Mouse (Mus musculus): Measurements from ENCODE around the gene Efhd2. TPM values are rescaled to one million over a fixed set of nuclear protein-coding genes. Genes with fewer than 3 reads are reported as not detected.

Efhd2 gene
- total and polyA plus RNA-seq, 2 experiments from 2014 or later: 49.2 to 62.5 TPM

DNA sequence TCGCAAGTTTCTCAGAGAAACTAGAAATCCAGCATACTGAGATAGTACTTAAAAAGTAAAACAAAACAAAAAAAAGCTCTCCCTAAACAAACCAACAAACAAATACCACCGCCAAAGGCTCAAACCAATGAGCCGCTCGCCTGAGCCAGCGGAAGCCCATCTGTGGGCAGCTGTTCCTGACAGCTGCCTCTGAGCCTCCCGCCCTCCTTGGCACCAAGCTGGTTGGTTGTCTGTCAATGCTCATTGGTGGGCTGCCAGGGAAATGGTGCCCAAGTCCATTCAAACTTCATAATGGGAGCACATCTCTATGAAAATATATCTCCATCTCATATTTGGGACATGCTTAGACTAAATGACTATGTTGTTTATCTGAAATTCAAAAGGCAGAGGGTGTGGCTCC lies 22.5 kb upstream of the Efhd2 start:
- WGBS: 53% methylated on average over 6 of the region's 6 CpGs
- DNase-seq (ENCODE audit: low spot score): peak; percentile 81
- Histone ChIP-seq H3K4me3 (ENCODE audit: low read length) (no peak overlapping the region), H3K4me1 (ENCODE audit: insufficient read depth, low read length) (peaks cover 18% of the 10 kb centered on the region), H3K9me3 (ENCODE audit: low read length) (no peaks in the 10 kb centered on the region), H3K27ac (no peak overlapping the region), H3K36me3 (ENCODE audit: insufficient read depth, low read length) (no peaks in the 10 kb centered on the region), H3K9ac (replicated peaks; ENCODE audit: low read length) (no peak overlapping the region), H3K4me2 (ENCODE audit: low read depth, low read length) (no peak overlapping the region), H3K27me3 (ENCODE audit: insufficient read depth, low read length) (no peaks in the 10 kb centered on the region)
- no peak for TF ChIP-seq CTCF (IDR thresholded peaks at IDR 0.05; ENCODE audit: low read depth)
- peak; percentile 27; the same call in 1 of the 2 replicates for ATAC-seq

DNA sequence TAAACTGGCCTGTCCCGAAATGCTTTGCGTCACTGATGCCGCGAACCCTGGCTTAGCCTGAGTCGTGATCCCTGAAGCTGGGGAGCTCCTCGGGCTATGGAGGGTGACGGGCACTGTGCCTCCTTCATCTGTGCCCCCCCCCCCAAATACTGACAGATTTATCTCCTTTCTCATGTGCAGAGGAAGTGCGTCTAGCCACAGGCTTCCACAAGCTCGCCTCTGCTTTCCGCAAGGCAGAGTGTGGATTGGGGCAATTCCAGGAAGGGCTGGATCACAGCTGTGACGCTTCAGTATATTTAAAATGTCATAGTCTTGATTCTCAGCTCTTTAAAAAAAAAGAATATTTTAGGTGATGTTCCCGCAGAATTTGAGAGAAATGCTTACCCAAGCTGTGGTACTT lies 21.1 kb upstream of the Efhd2 start:
- H3K27ac ChIP-seq: no peak overlapping the region
- WGBS: 77% methylated on average over 12 of the region's 12 CpGs

DNA sequence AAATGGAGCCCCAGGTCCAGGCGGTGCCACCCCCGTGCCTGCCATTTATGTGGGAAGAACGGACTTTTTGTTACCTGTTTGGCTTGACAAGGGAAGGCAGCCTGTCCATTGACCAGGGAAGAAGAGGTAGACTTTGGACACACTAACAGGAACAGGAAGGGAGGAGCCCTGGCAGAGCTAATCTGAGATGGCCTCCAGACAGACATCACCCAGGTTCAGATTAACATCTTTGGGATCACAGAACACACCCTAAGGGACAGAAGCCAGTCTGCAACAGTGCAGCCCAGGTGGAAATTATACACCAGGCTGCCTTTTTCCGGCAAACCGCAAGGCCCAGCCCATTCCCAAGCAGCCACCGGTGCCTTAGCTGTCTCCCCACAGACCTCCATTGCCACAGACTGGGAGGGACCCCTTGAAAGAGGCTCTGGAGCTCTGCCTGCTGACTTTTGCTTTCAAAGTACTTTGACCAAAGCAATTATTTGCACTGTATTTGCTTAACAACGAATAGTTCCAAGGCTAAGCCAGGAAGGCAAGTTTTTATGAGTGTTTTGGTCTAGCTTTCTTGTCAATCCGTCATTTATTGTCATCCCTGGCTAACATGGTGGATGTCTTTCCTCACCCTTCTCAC lies 18.6 kb upstream of the Efhd2 start:
- ATAC-seq (no peak), DNase-seq (ENCODE audit: low spot score) (no peak)
- no peak overlapping the region for H3K27ac ChIP-seq
- H3K9me3 ChIP-seq (ENCODE audit: low read length): no peaks in the 10 kb centered on the region
- H3K4me3 ChIP-seq (ENCODE audit: low read length): no peak overlapping the region
- no peaks in the 10 kb centered on the region for H3K27me3 ChIP-seq (ENCODE audit: insufficient read depth, low read length)
- WGBS: 90% methylated on average over 8 of the region's 8 CpGs
- TF ChIP-seq CTCF (IDR thresholded peaks at IDR 0.05; ENCODE audit: low read depth): no peak
- H3K4me1 ChIP-seq (ENCODE audit: insufficient read depth, low read length): peaks cover 6% of the 10 kb centered on the region
- H3K36me3 ChIP-seq (ENCODE audit: insufficient read depth, low read length): no peaks in the 10 kb centered on the region
- no peak overlapping the region for H3K4me2 ChIP-seq (ENCODE audit: low read depth, low read length)
- H3K9ac ChIP-seq (replicated peaks; ENCODE audit: low read length): no peak overlapping the region

More for the DNA sequence above, 21.1 kb upstream of the Efhd2 start:
- Histone ChIP-seq H3K36me3 (ENCODE audit: insufficient read depth, low read length) (no peaks in the 10 kb centered on the region), H3K4me3 (ENCODE audit: low read length) (no peak overlapping the region), H3K9ac (replicated peaks; ENCODE audit: low read length) (no peak overlapping the region), H3K27me3 (ENCODE audit: insufficient read depth, low read length) (no peaks in the 10 kb centered on the region), H3K4me1 (ENCODE audit: insufficient read depth, low read length) (peaks cover 8% of the 10 kb centered on the region), H3K4me2 (ENCODE audit: low read depth, low read length) (no peak overlapping the region), H3K9me3 (ENCODE audit: low read length) (no peaks in the 10 kb centered on the region)
- no peak for ATAC-seq
- no peak for TF ChIP-seq CTCF (IDR thresholded peaks at IDR 0.05; ENCODE audit: low read depth)
- DNase-seq (ENCODE audit: low spot score): no peak

- Histone ChIP-seq H3K4me3 (ENCODE audit: low read length) (no peak overlapping the region), H3K27me3 (ENCODE audit: insufficient read depth, low read length) (no peaks in the 10 kb centered on the region), H3K4me1 (ENCODE audit: insufficient read depth, low read length) (0 out of 2 replicates have a peak, but pooled peaks cover 3% of the 10 kb centered on the region), H3K36me3 (ENCODE audit: insufficient read depth, low read length) (no peaks in the 10 kb centered on the region), H3K9me3 (ENCODE audit: low read length) (no peaks in the 10 kb centered on the region), H3K9ac (replicated peaks; ENCODE audit: low read length) (no peak overlapping the region), H3K4me2 (ENCODE audit: low read depth, low read length) (no peak overlapping the region), H3K27ac (no peak overlapping the region)
- no peak for ATAC-seq
- 54% methylated on average over 6 of the region's 6 CpGs for WGBS
- TF ChIP-seq CTCF (IDR thresholded peaks at IDR 0.05; ENCODE audit: low read depth): peak; percentile 10; the same call in 1 of the 2 replicates
- DNase-seq (ENCODE audit: low spot score): no peak
These were observed 11.8 kb upstream of the Efhd2 start for GRCm38 (mm10) chr4:141886385-141886968.

DNA sequence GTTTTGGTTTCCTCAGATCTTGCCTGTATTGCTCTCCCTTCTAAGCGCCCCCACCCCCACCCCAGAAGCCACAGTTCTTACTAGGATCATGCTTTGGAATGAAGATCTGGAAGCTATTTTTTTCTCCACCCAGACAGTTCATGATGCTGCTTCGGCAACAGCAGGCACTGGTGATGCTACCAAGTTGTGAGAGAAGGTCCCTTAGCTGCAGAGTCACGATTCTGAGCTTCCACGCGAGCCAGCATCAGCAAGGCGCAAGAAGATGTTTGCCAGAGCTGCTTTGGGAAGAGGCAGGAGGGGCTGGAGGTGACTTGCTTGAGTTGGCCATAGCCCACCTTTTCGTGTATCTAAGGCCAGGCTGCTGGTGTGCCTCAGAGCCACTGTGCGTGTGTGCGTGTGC lies 10.7 kb upstream of the Efhd2 start:
- 80% methylated on average over 9 of the region's 9 CpGs for WGBS
- Histone ChIP-seq H3K27me3 (ENCODE audit: insufficient read depth, low read length) (no peaks in the 10 kb centered on the region), H3K4me3 (ENCODE audit: low read length) (no peak overlapping the region), H3K27ac (no peak overlapping the region), H3K9me3 (ENCODE audit: low read length) (no peaks in the 10 kb centered on the region), H3K4me2 (ENCODE audit: low read depth, low read length) (no peak overlapping the region), H3K9ac (replicated peaks; ENCODE audit: low read length) (no peak overlapping the region), H3K4me1 (ENCODE audit: insufficient read depth, low read length) (0 out of 2 replicates have a peak, but pooled peaks cover 3% of the 10 kb centered on the region), H3K36me3 (ENCODE audit: insufficient read depth, low read length) (no peaks in the 10 kb centered on the region)
- ATAC-seq (no peak), DNase-seq (ENCODE audit: low spot score) (no peak)
- no peak for TF ChIP-seq CTCF (IDR thresholded peaks at IDR 0.05; ENCODE audit: low read depth)

DNA sequence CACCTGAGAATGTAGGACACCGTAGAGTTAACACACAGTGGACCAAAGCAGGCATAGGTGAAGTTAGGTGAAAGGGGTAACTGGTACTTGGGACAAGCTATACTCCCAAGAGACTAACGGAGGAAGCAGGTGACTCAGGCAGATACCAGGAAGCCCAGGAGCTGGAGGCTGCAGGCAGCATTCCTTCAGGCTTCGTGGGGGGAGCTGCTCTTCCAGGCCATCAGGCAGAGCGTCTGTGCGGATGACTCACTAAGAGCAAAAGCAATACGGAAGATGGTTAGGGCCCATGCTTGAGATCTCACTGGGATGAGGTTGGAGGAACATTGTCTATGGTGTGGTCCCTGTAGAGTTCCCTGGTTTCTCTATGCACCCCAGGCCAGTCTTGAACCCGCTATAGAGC lies 8.1 kb upstream of the Efhd2 start:
- no peak for TF ChIP-seq CTCF (IDR thresholded peaks at IDR 0.05; ENCODE audit: low read depth)
- no peak overlapping the region for H3K9ac ChIP-seq (replicated peaks; ENCODE audit: low read length)
- no peaks in the 10 kb centered on the region for H3K27me3 ChIP-seq (ENCODE audit: insufficient read depth, low read length)
- H3K36me3 ChIP-seq (ENCODE audit: insufficient read depth, low read length): no peaks in the 10 kb centered on the region
- no peak for ATAC-seq
- no peak overlapping the region for H3K27ac ChIP-seq
- H3K4me1 ChIP-seq (ENCODE audit: insufficient read depth, low read length): 0 out of 2 replicates have a peak, but pooled peaks cover 3% of the 10 kb centered on the region
- WGBS: 93% methylated on average over 7 of the region's 7 CpGs
- no peak for DNase-seq (ENCODE audit: low spot score)
- no peak overlapping the region for H3K4me3 ChIP-seq (ENCODE audit: low read length)
- no peaks in the 10 kb centered on the region for H3K9me3 ChIP-seq (ENCODE audit: low read length)
- H3K4me2 ChIP-seq (ENCODE audit: low read depth, low read length): no peak overlapping the region

DNA sequence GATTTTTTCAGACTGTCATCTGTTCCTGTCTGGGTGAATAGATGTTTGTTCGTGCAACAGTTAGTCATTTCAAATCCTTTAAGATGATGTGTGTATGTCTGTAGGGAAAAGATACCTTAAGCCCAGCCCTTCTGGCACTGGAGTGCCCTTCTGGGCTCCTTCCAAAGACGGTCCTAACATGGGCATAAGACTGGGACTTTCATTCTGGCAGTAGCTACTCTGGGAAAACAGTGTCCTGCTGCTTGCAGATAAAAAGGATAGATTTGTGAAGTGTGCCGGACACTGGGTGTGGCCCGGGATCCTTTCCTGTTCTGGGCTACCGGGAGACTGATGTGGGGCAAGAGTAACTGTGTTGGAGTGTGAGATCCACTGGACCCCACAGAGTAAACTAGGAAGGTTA lies 7.2 kb upstream of the Efhd2 start:
- Histone ChIP-seq H3K27me3 (ENCODE audit: insufficient read depth, low read length) (no peaks in the 10 kb centered on the region), H3K4me3 (ENCODE audit: low read length) (no peak overlapping the region), H3K36me3 (ENCODE audit: insufficient read depth, low read length) (no peaks in the 10 kb centered on the region), H3K27ac (no peak overlapping the region), H3K4me1 (ENCODE audit: insufficient read depth, low read length) (0 out of 2 replicates have a peak, but pooled peaks cover 3% of the 10 kb centered on the region), H3K9ac (replicated peaks; ENCODE audit: low read length) (no peak overlapping the region), H3K9me3 (ENCODE audit: low read length) (no peaks in the 10 kb centered on the region), H3K4me2 (ENCODE audit: low read depth, low read length) (no peak overlapping the region)
- 58% methylated on average over 5 of the region's 5 CpGs for WGBS
- ATAC-seq: no peak
- DNase-seq (ENCODE audit: low spot score): no peak
- no peak for TF ChIP-seq CTCF (IDR thresholded peaks at IDR 0.05; ENCODE audit: low read depth)

Data from hindbrain, postnatal 0 days (tissue).